Mouse (Mus musculus): ENCODE measurements around the gene Gprin1. TPM values are rescaled to one million over a fixed set of nuclear protein-coding genes. Genes with fewer than 3 reads are reported as not detected.

Gene Gprin1
- total RNA-seq, 2 experiments from 2014 or later, result 3.4 to 4.8 TPM

- DNase-seq, result peak; percentile 19
These were observed 23.5 kb downstream of the Gprin1 start for GRCm38 (mm10) chr13:54726131-54726530.

- DNase-seq, result no peak
These were observed 26.5 kb downstream of the Gprin1 start for GRCm38 (mm10) chr13:54723143-54723542.

- DNase-seq, result peak; percentile 63
These were observed 32.8 kb downstream of the Gprin1 start for GRCm38 (mm10) chr13:54716916-54717315.

GRCm38 (mm10) chr13:54714996-54715395, 34.7 kb downstream of the Gprin1 start:
- DNase-seq, result peak; percentile 29

GRCm38 (mm10) chr13:54714393-54714792, 35.3 kb downstream of the Gprin1 start:
- no peak for DNase-seq

- DNase-seq, result no peak
These were observed 38.8 kb downstream of the Gprin1 start for GRCm38 (mm10) chr13:54710866-54711265.

GRCm38 (mm10) chr13:54704890-54705289, 44.8 kb downstream of the Gprin1 start:
- no peak for DNase-seq

- DNase-seq, result no peak
These were observed 47.2 kb downstream of the Gprin1 start for GRCm38 (mm10) chr13:54702507-54702906.

GRCm38 (mm10) chr13:54701243-54701642, 48.4 kb downstream of the Gprin1 start, which contains the start of gene Cdhr2:
Gene Cdhr2, plus strand, starts transcription at chr13:54701461.
- DNase-seq, result no peak

GRCm38 (mm10) chr13:54695479-54696230, 54.0 kb downstream of the Gprin1 start:
- no peak for DNase-seq

- no peak for DNase-seq
These were observed 55.2 kb downstream of the Gprin1 start for GRCm38 (mm10) chr13:54694348-54695060.

GRCm38 (mm10) chr13:54693558-54694347, 55.9 kb downstream of the Gprin1 start, which contains the start of gene Rnf44:
Gene Rnf44, minus strand, starts transcription at chr13:54693907.
- DNase-seq, result peak; percentile 99

GRCm38 (mm10) chr13:54692711-54693557, 56.7 kb downstream of the Gprin1 start:
- peak; percentile 21 for DNase-seq

- no peak for DNase-seq
These were observed 57.9 kb downstream of the Gprin1 start for GRCm38 (mm10) chr13:54691737-54692136.

- DNase-seq, result no peak
These were observed 59.4 kb downstream of the Gprin1 start for GRCm38 (mm10) chr13:54690151-54690740.

GRCm38 (mm10) chr13:54687575-54688424, 61.9 kb downstream of the Gprin1 start:
- peak; percentile 98 for DNase-seq

GRCm38 (mm10) chr13:54687096-54687495, 62.6 kb downstream of the Gprin1 start:
- peak; percentile 86 for DNase-seq
